Mouse (Mus musculus): ENCODE data around the gene Rab31.

Rab31 gene

DNA sequence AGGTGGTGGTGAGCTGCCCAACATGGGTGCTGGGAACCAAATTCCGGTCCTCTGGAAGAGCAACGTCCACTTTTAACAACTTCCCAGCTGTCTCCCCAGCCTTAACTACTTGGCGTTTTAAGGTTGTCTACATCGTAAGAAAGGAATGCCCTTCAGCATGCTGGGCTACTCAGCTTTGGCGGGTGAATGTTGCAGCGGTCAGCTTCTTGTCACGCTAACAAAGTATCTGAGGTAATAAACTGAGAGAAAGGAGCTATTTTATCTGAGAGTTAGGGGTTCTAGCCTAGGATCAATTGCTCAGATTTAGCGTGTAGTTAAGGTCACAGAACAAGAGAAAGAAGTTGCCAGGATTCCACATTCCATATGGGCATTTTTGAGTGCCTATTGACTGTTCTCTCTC lies 71.2 kb downstream of the Rab31 start:
- DNase-seq (ENCODE audit: low read depth), result no peak

DNA sequence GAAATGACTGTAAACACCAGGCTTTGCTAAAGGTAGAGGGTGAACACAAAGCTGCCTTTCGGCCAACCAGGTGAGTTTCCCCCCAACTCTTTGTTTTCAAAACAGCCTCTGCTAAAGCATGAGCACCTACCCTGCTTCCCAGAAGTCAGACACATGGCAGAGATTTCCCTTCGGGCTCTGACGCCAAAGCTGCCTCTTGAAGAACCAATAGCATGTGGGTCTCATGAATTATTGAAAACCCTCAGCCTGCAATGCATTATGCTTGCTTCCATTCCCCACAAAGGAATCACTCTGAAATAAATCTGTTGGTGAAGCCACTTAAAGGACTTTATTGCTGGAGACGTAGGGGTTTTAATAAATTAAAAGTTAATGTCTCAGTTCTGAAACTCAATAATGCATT lies 72.5 kb downstream of the Rab31 start:
- DNase-seq (ENCODE audit: low read depth), result no peak

DNA sequence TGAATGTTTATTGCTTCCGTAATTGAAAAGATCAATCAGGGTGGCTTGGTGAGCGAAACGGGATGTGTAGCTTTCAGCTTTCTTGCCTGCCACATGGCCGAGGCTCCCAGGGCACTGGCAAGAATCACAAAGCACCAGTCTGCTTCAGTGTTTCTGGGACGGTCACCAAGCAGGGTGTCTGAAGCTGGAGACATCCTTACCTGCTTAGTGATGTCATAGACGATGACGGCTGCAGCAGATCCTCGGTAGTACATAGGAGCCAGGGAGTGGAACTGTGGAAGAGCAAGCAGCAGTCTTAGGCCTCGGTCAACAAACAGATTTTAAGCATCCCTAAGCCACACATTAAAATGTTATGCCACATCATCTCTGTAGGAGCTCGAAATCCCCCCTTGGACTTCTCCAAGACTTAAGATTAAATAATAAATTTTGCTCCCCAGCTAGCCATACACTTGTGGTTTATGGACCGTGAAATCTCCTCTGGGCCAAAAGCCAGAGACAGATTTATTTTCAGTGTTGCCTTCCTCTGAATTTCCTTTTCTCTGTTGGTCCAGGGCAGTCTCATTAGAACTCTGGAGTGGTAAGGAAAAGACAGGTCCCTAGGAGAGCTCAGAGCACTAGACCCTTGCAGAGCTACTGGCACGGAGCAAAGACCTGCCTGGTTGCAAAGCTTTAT lies 74.6 kb downstream of the Rab31 start:
- DNase-seq (ENCODE audit: low read depth), result no peak

DNA sequence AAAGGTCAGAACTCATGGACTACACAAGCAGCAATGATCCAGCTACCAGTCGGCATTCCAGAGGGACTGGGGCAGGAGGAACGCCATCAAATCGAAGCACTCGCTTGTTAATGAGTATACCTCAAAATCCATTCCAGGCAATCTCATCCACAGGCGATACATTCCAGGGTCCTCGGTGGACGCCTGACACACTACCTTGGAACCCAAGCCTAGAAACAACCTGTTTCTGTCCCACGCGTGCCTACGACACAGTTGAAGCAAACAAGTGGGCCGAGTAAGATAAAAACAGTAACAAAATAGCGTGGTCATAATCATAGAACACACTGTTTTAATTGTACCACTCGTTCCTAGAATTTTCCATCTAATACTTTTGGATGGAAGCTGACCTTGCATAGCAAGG lies 75.6 kb downstream of the Rab31 start:
- no peak for DNase-seq (ENCODE audit: low read depth)

DNA sequence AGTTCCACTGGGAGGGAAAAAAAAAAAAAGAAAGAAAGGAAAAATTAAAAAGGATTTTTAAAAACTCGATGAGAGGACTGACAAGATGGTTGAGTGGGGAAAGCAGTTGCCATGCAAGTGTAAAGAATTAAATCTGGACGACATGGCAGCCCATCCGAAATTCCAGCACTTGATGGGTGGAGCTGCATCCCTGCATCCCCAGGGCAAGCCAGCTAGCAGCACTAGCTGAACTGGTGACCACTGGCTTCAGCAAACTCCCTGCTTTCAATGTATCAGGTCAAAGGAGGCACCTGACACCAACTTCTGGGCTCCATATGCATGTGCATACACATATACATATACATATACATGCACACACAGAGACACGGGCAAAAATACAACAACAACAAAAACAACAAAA lies 80.3 kb downstream of the Rab31 start:
- DNase-seq (ENCODE audit: low read depth), result no peak

DNA sequence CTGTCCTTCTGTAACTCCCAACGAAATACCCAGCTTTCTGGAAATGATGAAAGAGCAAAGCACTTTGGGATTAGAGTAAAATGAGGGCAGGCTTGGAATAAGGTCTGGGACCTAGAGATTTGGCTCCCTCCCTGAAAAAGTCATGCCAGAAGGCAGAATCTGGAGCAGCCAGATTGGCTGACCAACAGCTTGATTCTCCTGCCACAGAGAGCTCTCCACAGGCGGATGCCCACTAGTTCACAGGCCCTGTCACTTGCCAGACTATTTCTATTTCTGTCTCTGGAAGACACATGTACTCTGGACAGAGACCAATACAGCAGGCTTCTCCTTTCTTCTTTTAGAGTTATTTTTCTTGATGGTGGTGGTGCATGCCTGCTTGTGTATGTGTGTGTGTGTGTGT lies 88.8 kb downstream of the Rab31 start:
- DNase-seq (ENCODE audit: low read depth), result no peak

DNA sequence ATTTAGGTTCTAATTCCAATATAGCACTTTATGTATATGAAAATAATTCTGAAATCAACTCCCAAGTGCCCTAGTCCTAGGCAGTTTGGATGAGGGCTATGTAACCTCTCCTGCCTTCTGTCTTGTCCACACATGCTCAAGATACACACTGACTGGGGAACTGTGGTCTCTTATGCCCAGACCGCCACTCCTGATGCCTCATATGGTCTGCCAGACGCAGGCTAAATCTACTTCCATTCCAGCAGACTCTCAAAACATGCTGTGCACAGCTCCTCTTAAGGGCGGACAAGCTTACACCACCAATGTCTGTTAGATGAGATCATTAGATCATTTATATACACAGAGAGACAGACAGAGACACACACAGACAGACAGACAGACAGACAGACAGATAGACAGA lies 89.2 kb downstream of the Rab31 start:
- no peak for DNase-seq (ENCODE audit: low read depth)

DNA sequence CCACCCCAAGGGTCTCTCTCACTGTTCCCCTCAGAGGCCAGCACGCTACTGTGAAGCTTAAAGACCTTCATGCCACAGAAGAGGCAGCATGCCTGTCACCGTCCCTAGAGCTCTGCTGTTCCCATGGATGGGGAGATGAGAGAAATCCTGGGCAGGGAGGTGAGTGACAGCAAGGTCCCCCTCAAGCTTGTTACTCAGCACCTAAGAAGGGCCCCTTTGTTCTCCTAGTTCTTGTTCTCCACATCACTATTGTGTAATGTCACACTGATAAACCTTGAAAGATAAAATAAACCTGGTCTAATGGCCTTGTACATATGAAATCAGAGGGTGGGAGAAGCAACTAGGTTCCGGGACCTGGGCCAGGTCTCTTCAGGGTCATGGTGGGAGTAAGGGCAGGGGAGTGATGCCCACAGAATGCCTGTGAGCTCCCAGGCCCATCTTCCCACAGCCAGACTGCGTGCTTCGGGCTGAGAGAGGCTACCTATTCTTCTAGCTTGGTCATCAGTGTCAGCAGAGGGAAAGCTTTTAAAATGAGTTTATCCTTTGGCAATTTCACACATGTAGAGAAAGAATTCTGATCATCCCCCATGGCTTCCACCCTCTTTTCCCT lies 90.4 kb downstream of the Rab31 start:
- DNase-seq (ENCODE audit: low read depth), result no peak

DNA sequence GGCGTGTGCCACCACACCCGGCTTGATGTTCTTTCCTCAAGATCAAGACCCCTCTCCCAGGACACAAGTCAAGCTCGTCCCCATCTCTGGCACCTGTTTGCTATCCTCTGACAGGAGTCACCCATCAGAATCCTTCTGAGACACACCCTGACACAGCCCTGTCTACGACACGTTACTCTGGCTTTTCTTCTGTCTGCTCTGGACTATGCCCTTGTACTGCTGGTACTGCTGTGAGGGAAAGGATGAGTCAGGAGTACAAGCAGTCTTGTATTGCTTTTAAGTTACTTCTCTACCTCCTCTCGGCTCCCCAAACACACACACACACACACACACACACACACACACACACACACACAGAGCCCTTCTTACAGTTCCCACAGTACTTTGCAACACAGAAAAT lies 91.0 kb downstream of the Rab31 start:
- no peak for DNase-seq (ENCODE audit: low read depth)

DNA sequence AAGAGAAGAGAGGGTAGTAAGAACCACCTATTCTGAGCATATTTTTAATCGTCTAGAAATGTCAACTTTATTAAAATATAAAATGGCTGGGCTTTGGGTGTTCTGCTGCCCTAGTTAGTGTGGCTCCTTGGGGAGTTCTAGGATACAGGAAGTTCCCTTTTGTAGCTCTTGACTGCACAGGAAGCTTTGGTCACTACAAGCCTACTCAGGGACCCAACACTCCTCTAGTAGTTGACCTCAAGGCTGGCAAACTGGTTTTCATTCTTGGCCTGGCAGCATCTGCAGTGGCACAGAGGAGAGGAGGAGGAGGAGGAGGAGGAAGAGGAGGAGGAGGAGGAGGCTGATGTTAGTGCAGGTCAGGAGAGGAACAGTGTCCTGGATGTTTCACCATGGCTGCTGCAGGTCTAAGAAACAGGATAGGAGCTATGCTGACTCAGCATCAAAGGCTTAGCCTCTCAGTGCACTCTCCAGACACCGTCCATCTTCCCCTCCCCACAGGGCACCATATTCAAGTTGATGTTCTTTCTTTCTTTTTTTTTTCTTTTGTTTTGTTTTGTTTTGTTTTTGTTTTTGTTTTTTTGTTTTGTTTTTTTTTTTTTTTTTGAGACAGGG lies 91.6 kb downstream of the Rab31 start:
- no peak for DNase-seq (ENCODE audit: low read depth)

DNA sequence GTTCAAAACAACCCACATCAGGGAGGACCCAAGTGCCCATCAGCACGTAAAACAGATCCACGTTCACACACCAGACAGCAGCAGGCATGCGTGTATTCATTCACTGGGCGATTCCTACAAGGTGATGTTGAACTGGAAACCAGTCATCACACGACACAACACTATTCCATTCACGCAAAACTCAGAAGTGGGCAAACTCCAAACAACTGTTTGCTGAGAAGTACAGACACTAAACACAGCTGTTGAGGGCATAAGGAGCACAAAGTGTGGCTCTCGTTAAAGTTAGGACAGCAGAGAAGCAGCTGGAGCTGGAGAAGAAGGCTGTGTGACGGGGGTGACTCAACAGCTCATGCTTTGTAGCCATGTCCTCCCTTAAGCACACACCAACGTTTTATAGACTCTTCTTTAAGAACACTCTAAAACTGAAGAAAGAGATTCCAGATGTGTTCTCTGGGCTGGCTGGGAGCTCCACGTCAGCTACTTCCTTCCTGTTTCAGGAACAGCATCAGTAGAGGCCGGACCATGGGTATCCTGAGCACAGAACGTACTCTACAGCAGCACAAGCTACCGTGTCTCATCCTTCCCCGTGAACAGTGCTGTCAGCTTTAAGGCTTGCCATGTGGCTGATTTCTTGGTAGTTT lies 92.6 kb downstream of the Rab31 start:
- DNase-seq (ENCODE audit: low read depth), result no peak

DNA sequence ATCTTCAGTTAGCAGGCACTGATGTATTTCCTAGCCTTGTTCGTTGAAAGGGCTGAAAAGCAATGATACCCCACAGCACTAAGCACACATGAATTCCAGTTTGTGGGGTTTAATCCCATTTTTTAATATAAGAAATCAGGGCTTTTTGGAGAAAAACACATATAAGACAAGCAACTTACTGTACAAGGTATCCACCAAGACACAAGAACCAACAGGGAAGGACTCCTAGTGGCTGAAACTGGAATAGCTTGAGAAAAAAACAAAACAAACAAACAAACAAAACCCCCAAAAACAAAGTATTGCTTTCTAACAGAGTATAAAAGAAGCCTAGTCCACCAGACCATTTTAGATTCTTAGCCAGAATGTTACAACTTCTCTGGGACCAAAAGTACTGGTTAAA lies 94.8 kb downstream of the Rab31 start:
- no peak for DNase-seq (ENCODE audit: low read depth)

DNA sequence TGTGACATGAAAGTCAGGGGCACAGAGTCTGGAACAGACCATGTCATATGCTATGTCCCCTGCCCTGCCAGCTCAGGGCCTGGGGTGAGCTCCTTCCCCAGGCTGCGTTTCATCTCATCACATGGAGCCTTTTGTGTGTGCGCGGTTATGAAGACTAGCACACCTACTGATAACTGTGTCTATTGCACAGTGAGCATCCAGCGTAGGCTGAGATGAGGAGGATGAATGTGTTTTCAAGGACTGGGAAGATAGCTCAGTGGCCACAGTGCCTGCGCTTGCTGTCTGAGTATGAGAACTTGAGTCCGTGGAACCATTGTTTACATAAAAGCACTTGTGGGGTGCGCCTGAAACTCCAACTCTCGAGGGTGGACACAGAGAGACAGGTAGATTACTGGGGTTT lies 96.0 kb downstream of the Rab31 start:
- no peak for DNase-seq (ENCODE audit: low read depth)

DNA sequence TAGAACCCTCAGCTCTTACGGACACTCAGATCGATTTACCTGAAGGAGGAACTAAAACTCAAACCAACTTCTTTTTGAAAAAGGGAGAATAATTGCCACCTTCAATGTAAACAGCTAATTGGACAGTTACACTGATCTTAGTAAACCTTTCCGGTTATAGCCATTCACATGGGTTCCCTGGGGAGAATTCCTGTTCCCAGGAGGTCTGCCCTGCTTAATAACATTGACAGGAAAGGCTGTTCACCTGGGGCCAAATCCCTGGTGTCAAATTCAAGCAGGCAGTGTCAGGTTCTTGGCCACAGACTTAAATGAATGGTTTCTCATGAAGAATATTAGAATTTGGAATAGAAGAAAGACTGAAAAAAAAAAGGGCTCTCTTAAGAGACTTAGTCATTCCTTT lies 96.6 kb downstream of the Rab31 start:
- DNase-seq (ENCODE audit: low read depth), result no peak

DNA sequence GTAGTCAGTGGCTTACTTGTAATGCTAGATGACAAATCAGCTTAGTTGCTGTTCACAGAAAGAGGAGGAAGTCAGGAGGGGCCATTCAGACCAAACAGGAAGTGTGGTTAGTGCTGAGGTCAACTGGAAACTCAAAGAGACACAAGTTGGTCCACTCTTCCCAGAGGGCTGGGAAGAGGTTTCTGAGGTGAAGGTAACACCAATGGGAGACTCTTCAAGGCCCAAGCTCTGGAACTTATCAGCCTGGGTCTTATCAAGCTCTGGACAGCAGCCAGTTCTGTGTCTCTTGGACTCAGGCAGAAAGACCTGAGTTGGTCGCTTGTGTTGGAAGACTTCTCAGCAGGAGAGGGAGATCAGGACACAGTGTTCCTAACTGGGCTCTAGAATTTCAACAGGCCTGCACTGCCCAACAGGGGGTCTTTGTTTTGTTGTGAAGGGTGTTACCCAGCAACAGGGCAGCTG lies 97.8 kb downstream of the Rab31 start:
- no peak for DNase-seq (ENCODE audit: low read depth)

DNA sequence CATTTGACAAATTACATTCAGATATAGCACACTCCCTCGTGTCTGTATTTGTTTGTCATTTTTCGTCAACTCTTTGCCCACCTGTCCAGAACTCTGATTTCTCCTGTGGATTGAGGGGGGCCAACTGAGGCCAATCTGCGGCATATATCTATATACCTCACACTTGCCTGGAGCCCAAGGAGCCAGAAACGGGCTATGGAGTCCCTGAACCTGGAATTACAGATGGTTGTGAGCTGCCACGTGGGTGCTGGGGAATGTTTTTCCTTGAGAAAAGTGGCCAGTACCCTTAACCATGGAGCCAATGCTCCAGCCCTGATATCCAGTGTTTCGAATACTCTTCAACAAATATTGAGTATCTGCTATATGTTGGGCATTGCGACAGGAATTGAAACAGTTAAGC lies 99.6 kb downstream of the Rab31 start:
- no peak for DNase-seq (ENCODE audit: low read depth)

DNA sequence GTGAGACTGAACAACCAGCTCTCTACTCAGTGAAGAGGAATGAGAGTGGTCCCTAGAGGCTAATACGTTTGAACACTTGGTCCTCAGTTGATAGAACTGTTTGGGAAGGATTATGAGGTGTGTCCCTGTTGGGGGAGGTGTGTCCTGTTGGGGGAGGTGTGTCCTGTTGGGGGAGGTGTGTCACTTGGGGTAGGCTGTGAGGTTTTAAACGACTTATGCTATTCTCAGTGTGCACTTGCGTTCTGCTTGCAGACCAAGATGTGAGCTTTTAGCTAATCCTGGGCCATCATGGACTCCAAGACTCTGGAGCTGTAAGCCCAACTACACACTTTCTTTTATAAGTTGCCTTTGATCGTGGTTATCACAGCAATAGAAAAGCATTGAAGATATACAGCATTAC lies 103.5 kb downstream of the Rab31 start:
- DNase-seq (ENCODE audit: low read depth), result no peak

DNA sequence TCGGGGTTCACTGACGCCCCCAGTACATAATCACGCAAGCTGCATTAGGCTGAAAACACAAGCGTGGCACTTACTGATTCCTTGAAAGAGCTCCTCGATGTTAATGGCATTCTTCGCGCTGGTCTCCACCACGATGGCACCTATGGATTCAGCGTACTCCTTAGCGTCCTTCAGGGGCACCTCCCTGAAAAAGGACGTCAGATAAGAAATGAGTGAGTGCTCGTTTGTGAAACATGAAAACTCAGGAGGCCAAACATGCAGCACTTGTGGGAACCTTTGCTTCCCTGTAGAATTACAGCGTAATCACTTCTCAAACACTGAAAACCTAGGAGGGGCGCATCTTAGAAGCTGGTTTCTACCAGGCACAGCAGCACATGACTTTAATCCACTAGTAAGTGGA lies 104.8 kb downstream of the Rab31 start:
- no peak for DNase-seq (ENCODE audit: low read depth)

DNA sequence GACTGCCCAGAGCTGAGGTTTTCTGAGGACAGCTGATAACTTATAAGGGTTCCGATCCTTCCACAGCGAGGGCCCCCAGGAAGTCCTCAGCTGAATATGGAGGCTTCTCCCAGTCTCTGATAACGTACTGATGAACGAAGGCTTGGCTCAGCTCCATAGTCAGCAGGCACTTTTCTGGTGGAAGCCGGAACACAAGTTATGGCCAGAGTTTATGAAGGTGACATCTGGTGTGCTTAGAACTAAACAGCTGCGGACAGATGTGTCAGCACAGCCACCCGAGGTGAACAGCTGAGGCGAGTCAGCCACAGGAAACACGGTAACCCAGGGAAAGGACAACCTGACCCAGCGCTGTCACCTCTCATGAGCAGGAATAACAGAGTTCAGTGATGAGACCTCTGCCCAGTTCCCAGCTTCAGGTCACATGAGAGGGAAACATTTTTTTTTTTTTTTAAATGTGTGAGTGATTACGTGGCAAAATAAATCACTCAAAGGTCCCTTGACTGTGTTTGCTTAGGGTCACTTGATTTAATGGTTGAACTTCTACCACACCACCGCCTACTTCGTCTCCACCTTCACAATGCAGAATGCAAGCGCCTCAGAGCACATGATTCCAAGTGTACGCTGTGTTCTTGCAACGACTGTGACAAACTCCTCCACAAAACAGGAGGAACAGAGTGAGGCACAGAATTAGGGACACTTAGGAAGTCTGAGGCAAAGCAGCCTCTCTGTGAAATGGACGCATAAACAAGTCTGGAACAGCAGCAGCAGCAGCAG lies 106.0 kb downstream of the Rab31 start:
- no peak for DNase-seq (ENCODE audit: low read depth)

DNA sequence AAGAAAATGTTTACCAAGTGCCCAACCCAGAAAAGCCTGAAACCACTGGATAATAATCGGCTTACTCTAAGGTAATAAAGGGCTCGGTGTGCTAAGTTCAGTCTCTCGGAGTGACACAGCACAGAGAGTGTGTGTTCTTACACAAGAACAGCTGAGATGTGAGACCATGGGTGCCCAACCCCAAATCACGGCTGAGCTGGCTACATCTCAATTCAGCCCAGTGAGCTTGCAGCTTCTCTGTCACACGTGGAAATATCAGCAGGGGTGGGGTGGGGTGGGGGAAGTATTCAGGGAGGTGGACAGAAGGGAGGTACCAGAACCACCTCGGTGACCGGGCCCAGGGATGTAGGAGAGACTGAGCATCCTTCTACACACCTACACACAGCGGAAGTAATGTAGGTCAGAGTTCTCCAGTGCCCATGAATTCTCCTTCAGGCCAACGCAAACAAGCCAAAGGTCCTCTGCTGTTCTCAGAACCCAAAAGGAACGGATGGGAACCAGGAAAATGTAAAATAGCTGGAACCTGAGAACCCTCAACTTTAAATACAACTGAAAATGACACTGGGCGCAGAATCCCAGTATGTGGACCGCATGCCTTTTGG lies 106.7 kb downstream of the Rab31 start:
- no peak for DNase-seq (ENCODE audit: low read depth)

DNA sequence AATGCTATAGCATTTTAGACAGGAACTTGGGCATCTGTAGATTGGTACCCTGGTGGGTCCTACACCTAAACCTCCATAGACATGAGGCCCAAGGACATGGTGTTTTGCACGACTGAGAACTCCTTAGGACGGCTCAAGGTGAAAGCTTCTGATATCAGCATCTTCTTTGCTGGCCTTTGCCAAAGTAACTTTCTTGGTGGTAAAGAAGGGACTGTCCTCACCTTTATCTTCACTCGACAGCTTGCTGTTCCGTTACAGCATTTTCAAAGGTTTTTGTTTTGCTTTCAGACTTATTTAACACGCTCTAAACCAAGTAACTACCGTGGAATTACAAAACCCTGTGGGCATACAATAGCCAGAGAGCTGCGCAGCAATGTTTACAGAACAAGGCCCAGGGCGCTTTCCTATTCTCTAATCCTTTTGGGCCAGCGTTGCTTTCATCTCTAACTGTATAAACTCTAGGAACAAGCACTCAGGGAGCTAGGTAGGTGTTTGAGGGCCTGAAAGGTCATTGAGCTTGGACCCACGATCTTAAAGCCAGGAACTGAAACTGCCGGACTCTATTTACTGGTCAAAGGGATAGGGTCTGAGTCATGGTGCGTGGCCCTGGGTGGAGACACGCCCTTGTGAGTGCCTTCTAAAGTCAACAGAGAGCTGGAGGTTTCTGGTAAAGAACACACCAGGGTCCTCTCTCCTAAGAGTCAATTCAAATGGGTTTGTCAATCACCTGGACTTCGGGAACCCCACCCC lies 109.0 kb downstream of the Rab31 start:
- DNase-seq (ENCODE audit: low read depth), result peak; percentile 53

All from c-Kit-positive CD71-positive TER-119-negative erythroid progenitor cells, embryonic 14.5 days (primary cell).